Mouse (Mus musculus): ENCODE measurements at regions not wholly inside any gene's neighbourhood (a gene's known extent, or its start where the extent isn't known, plus 50 kb on each side); places are given as distances from the start of the nearest gene placed in this dataset.
"Not testable (repeated sequence)": the region's sequence is repeated elsewhere in the genome, so short reads cannot be mapped to it uniquely, and the experiment has no call there.

DNA sequence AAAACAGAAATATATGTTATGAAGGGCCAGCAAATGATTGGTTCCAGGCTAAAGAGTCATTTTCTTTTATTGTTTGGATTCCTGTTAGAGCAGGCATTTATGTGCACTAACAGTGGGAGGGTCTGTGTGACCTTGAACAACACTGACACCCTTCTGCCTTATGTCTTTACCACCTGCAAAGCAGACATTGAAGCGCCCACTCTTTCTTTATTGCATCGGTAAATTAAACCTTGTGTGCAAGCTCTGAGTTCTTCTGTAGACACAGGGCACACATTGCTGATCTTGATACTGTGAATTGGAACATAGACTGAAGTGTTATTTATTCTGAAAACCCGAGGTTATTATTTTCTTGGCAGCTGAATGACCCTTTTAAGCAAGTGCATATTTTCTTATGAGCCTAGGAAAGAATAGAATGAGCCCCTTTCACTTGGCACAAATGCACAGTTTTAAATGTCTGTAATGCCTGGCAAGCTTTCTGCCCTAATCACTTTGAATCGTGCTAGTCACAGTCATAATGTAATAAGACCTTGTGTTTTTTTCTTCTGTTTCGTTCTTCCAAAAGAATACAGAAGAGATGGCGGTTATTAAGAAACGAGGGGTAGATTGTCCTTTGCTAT lies 125.1 kb upstream of the Cobl start:
- Histone ChIP-seq H3K4me2 (no peak overlapping the region), H3K36me3 (no peaks in the 10 kb centered on the region), H3K4me1 (no peaks in the 10 kb centered on the region), H3K27ac (no peak overlapping the region), H3K9ac (no peak overlapping the region), H3K27me3 (replicated peaks) (no peaks in the 10 kb centered on the region), H3K9me3 (no peaks in the 10 kb centered on the region), H3K4me3 (replicated peaks) (no peak overlapping the region)
- WGBS = 64% methylated on average over 7 of the region's 7 CpGs
- ATAC-seq (ENCODE audit: insufficient read depth, low FRiP score, low read depth) = no peak

DNA sequence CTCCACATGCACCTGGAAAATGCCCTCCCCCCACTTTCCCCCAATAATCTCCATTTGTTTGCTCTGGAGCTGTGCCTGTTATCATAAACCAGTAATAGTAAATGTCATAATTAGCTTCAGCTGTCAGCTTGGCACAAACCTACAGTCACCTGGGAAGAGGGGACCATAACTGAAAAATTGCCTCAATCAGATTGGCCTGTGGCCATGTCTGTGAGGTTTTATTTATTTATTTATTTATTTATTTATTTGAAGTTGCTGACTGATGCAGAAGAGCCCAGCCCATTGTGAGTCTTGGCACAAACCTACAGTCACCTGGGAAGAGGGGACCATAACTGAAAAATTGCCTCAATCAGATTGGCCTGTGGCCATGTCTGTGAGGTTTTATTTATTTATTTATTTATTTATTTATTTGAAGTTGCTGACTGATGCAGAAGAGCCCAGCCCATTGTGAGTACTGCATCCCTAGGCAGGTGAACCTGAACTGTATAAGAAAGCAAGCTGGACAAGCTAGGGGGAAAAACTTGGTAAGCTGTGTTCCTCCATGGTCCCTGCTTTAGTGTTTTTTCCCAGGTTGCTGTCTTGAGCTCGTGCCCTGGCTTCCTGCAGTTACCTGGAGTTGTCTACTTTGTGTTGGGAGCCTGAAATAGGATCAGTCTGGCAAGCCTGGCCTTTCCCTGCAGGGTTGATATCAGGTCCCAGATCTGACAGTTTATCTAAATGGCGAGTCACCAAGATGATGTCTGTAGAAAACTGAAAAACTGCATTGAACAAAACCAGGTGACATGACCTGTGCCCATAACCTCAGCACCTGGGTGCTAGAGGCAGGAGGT lies 120.3 kb upstream of the Cobl start:
- not testable (repeated sequence) for H3K27me3 ChIP-seq (replicated peaks); H3K4me3 ChIP-seq (replicated peaks); H3K9me3 ChIP-seq; ATAC-seq (ENCODE audit: insufficient read depth, low FRiP score, low read depth); H3K36me3 ChIP-seq; H3K4me2 ChIP-seq; H3K27ac ChIP-seq; H3K4me1 ChIP-seq; H3K9ac ChIP-seq
- WGBS = 64% methylated on average over 2 of the region's 2 CpGs

DNA sequence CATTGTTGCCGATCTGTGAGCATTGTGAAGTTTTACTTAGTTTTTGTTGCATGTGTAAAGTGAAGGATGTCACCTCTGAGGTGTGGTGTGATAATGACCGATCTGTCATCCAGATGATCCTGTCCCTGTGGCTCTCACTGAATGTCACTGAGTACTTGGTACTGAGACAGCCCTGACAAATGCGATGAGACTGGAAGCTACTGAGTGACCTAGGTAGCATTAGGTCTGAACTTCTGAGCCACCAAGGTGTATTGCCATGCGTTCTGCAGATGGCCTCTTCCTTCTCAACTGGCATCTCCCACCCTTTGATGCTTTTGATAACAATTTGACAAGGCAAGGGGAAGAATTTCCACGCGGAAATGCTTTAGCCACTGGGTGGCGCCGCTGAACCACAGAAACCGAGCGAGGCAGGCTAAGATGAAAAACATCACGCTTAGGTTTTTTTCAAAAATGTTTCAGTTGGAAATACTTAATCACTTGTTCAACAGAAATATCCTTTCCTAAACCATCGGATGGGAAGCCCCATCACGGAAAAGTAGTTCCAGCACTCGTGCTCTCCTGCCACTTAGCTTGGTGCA lies 114.3 kb upstream of the Cobl start:
- Histone ChIP-seq H3K4me2 (no peak overlapping the region), H3K27me3 (replicated peaks) (no peaks in the 10 kb centered on the region), H3K4me1 (no peaks in the 10 kb centered on the region), H3K9ac (no peak overlapping the region), H3K36me3 (no peaks in the 10 kb centered on the region), H3K9me3 (no peaks in the 10 kb centered on the region), H3K27ac (no peak overlapping the region), H3K4me3 (replicated peaks) (no peak overlapping the region)
- WGBS = 29% methylated on average over 14 of the region's 14 CpGs
- ATAC-seq (ENCODE audit: insufficient read depth, low FRiP score, low read depth) = no peak

DNA sequence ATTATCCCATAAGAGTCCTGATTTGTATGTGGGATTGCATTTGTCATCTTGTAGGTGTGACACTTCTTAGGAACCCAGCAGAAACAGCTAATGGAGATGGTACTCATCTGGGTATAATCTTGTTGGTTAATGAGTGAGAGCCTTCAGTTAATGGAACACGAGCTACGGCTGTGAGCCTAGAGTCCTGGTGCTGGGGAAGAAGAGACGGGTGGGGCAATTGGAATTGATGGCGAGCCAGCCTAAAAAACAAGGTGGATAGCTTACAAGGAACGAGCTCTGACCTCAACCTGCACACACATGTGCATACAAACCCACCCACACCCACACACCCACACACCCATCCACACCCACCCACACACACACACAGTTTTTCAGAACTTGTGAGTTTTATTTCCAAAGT lies 94.9 kb upstream of the Cobl start:
- no peak overlapping the region for H3K4me2 ChIP-seq
- 65% methylated on average over 5 of the region's 5 CpGs for WGBS
- no peaks in the 10 kb centered on the region for H3K27me3 ChIP-seq (replicated peaks)
- H3K4me1 ChIP-seq = no peaks in the 10 kb centered on the region
- no peak overlapping the region for H3K27ac ChIP-seq
- H3K9me3 ChIP-seq = no peaks in the 10 kb centered on the region
- H3K9ac ChIP-seq = no peak overlapping the region
- no peak for ATAC-seq (ENCODE audit: insufficient read depth, low FRiP score, low read depth)
- H3K36me3 ChIP-seq = no peaks in the 10 kb centered on the region
- H3K4me3 ChIP-seq (replicated peaks) = no peak overlapping the region

DNA sequence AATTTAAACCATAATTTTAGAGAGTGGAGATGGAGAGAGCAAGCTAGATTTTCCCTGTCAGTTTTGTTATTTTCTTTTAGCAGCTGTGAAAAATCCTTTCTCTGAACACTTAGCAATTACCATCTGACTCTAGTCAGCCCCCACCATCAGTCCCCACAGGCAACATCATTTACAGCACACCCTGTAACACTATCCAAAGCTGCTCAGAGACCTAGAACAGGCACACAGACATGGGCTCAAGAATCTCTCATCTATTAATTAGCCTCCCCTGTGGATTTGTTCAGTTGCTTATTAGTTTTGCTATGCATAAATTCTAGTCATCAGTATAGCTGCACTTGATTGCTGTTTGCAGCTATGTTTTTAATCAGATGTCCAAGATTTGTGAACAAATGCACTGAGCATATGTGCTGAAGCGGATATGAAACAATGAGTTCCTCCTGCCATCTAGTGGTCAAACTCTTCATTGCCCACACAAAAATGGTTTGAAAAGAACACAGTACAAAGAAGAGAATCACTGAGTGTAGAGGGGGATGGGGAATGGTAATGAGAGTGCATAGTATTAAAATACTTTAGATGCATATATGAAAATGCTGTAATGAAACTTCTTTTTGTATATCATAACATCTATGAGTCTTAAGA lies 94.4 kb upstream of the Cobl start:
- no peak for ATAC-seq (ENCODE audit: insufficient read depth, low FRiP score, low read depth)
- Histone ChIP-seq H3K4me3 (replicated peaks) (no peak overlapping the region), H3K36me3 (no peaks in the 10 kb centered on the region), H3K27ac (no peak overlapping the region), H3K9me3 (no peaks in the 10 kb centered on the region), H3K4me2 (no peak overlapping the region), H3K27me3 (replicated peaks) (no peaks in the 10 kb centered on the region), H3K9ac (no peak overlapping the region), H3K4me1 (no peaks in the 10 kb centered on the region)
- WGBS = 32% methylated on average over 1 of the region's 1 CpGs

DNA sequence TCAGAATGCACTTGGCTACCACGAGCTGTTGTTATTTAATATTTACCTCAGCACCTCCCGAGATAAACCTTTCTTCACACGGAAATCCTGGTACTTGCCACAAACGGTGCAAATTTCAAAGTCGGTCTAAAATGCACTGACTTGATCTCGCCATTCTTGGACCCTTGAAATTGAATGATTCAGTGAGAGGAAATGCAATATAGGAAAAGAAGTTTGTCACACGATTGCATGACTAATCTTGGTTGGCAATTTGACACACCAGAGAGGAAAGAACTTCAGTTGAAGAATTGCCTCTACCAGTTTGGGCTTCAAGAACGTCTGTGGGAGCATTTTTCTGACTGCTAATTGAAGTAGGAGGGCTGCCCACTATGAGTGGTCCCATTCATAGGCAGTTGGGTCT lies 93.4 kb upstream of the Cobl start:
- Histone ChIP-seq H3K9me3 (no peaks in the 10 kb centered on the region), H3K4me1 (no peaks in the 10 kb centered on the region), H3K4me2 (no peak overlapping the region), H3K4me3 (replicated peaks) (no peak overlapping the region), H3K27ac (no peak overlapping the region), H3K36me3 (no peaks in the 10 kb centered on the region), H3K9ac (no peak overlapping the region), H3K27me3 (replicated peaks) (no peaks in the 10 kb centered on the region)
- ATAC-seq (ENCODE audit: insufficient read depth, low FRiP score, low read depth) = no peak
- WGBS = 73% methylated on average over 8 of the region's 8 CpGs

DNA sequence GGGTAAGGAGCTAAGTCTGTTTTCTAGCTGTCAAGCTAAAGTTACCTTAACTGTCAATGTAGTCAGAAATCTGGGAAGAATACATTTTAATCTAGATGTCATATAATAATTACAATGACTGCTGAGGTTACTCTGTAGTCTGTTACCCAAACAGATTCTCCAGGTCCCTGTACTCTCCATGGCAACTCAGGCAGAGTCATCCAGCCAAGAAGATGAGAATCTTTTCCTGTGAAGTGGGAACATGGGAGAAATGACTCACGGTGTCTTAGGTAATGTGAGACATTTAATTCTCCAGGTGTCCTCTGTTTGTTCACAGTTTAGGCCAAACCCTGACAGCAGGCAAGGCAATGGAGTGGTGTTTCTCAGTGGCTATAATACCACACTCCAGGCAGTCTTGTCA lies 81.0 kb upstream of the Cobl start:
- Histone ChIP-seq H3K9ac (no peak overlapping the region), H3K27ac (no peak overlapping the region), H3K36me3 (no peaks in the 10 kb centered on the region), H3K4me2 (no peak overlapping the region), H3K4me1 (no peaks in the 10 kb centered on the region), H3K9me3 (no peaks in the 10 kb centered on the region), H3K4me3 (replicated peaks) (no peak overlapping the region), H3K27me3 (replicated peaks) (no peaks in the 10 kb centered on the region)
- ATAC-seq (ENCODE audit: insufficient read depth, low FRiP score, low read depth) = no peak
- 55% methylated on average over 1 of the region's 1 CpGs for WGBS

DNA sequence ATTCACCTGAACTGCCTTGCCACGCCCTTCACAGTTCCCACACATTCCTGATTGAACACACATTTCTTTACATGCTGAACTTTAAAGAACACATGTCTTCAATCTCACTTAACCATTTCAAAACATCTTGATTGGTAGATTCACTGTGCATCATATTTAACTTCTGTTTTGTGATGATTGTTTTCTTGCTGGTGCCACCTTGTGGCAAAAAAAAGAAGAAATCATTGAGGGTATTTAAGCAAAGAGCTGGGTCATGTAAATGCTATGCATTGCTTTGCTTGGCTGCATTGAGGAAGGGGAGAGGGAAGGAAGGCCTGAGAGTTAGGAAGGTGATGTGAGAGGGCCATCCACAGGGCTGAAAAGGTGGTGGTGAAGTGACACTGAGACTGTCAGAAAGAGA lies 78.3 kb upstream of the Cobl start:
- no peak overlapping the region for H3K27ac ChIP-seq
- H3K9ac ChIP-seq = no peak overlapping the region
- H3K4me1 ChIP-seq = no peaks in the 10 kb centered on the region

DNA sequence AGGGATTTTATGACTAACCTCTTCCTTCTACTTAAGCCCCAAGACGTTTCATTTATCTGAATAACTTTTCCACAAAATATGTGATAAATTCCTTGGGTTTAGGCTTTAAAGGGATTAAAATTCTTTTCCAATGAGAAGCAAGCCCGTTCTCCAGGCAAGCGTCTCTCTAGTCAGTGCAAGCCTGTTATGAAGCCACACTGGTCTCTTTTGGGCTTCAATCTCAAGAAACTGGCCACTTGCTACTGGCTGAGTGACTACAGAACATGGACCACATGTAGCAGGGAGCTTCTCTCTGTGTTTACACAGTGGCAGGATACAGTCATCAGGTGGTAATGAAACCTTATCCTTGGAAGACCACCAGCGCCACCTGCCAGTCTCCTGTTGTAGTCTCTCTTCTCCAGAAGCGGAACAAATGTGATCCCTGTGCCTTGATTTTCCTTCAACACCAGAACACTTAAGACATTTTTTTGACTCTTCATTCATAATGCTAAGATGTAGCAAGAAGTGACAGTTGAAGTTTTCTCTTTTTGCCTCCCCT lies 75.6 kb upstream of the Cobl start:
- Histone ChIP-seq H3K27me3 (replicated peaks) (no peaks in the 10 kb centered on the region), H3K4me3 (replicated peaks) (no peak overlapping the region), H3K9me3 (no peaks in the 10 kb centered on the region), H3K27ac (no peak overlapping the region), H3K9ac (no peak overlapping the region), H3K4me1 (no peaks in the 10 kb centered on the region), H3K36me3 (no peaks in the 10 kb centered on the region), H3K4me2 (no peak overlapping the region)
- ATAC-seq (ENCODE audit: insufficient read depth, low FRiP score, low read depth) = no peak
- WGBS = 48% methylated on average over 5 of the region's 5 CpGs

More for the DNA sequence above, 78.3 kb upstream of the Cobl start:
- ATAC-seq (ENCODE audit: insufficient read depth, low FRiP score, low read depth) = no peak
- WGBS = 67% methylated on average over 1 of the region's 1 CpGs
- no peaks in the 10 kb centered on the region for H3K36me3 ChIP-seq
- no peak overlapping the region for H3K4me3 ChIP-seq (replicated peaks)
- H3K9me3 ChIP-seq = no peaks in the 10 kb centered on the region
- no peaks in the 10 kb centered on the region for H3K27me3 ChIP-seq (replicated peaks)
- no peak overlapping the region for H3K4me2 ChIP-seq

DNA sequence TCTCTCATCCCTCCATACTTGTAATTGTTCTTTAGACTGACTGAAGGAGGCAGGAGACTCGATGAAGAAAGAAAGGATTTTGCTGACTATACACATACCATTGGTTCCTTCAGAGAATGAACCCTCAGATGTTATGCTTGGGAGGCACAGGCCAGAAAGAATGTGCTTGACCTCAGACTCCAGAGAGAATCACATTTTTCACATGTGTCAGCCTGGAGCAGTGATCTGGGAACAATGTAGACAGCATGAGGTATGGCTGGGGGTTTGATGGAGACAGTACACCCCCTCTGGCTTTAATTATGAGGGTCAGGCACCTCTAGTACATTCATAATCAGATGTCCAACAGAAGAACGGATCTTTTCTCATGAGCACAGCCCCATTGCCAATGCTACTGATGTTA lies 70.3 kb upstream of the Cobl start:
- H3K27me3 ChIP-seq (replicated peaks) = no peaks in the 10 kb centered on the region
- H3K9me3 ChIP-seq = no peaks in the 10 kb centered on the region
- H3K9ac ChIP-seq = no peak overlapping the region
- no peaks in the 10 kb centered on the region for H3K4me1 ChIP-seq
- H3K4me3 ChIP-seq (replicated peaks) = no peak overlapping the region
- WGBS = 13% methylated on average over 2 of the region's 2 CpGs
- no peak overlapping the region for H3K4me2 ChIP-seq
- no peak for ATAC-seq (ENCODE audit: insufficient read depth, low FRiP score, low read depth)
- no peak overlapping the region for H3K27ac ChIP-seq
- H3K36me3 ChIP-seq = no peaks in the 10 kb centered on the region

DNA sequence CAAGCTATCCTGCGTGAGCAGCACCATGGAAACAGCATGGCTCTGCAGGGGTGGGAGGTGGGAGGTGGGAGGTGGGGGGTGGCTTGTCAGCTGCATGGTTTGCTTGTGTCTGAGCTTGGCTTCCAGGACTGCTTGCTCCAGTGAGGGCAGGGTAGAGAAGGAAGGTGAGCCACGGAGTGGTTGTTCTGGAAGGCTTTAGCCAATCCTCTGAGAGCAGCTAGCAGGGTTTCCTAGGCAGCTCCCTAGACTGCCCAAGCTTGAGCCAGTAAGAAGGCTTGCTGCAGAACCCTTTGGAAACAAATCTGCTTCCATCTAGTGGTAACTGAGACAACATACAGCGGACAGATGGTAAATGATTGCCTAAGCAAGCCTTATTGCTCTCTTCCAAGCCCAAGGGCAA lies 67.5 kb upstream of the Cobl start:
- Histone ChIP-seq H3K4me1 (no peaks in the 10 kb centered on the region), H3K4me2 (no peak overlapping the region), H3K27me3 (replicated peaks) (no peaks in the 10 kb centered on the region), H3K4me3 (replicated peaks) (no peak overlapping the region), H3K9me3 (no peaks in the 10 kb centered on the region), H3K9ac (no peak overlapping the region), H3K27ac (peak overlapping the region; percentile 40; the same call in 1 of the 2 replicates), H3K36me3 (no peaks in the 10 kb centered on the region)
- WGBS = 10% methylated on average over 3 of the region's 3 CpGs
- peak; percentile 92 for ATAC-seq (ENCODE audit: insufficient read depth, low FRiP score, low read depth)

DNA sequence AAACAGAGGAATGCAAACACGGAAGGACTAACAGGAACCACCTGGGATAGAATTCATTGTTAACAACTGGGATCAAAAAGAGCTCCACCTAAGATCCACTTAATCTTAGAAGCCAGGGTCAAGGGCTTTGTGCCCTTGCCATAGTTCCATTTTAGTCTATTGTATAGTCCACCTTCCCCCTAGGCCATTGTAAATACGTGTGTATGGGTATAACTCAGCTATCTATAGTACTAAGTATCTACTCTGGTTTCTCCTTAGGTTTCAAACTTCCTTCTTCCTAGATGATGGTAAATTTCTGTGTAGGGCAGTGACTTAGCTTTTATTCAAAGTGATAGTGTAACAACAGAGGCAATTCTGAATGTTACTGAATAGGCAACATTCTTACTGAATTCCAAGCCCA lies 57.3 kb upstream of the Cobl start:
- not testable (repeated sequence) for H3K9me3 ChIP-seq; H3K27me3 ChIP-seq (replicated peaks); H3K27ac ChIP-seq; H3K4me1 ChIP-seq; H3K36me3 ChIP-seq; H3K9ac ChIP-seq; H3K4me3 ChIP-seq (replicated peaks); ATAC-seq (ENCODE audit: insufficient read depth, low FRiP score, low read depth); H3K4me2 ChIP-seq
- 55% methylated on average over 2 of the region's 2 CpGs for WGBS

Data from stomach, embryonic 15.5 days (tissue).